Mouse (Mus musculus) small intestine, adult 2 months (tissue): ENCODE data around the gene Zfp229. TPM values are rescaled to one million over a fixed set of nuclear protein-coding genes. Genes with fewer than 3 reads are reported as not detected.

Source experiments
- polyA plus RNA-seq: library from polyadenylated mRNA; depleted of rRNA; stranded (reverse); fragments of >200 nt; gene quantifications from 2 replicates; pipeline ENCODE4 v1.2.3, GENCODE M21; 2012; rRNA removed

Zfp229 gene
- polyA plus RNA-seq, 1 experiment = 0.37 TPM

Other genes starting within 250 kb of the Zfp229 start
- 2.5 and 2.6 TPM in 2 replicates for gene Zfp53, start 241.8 kb upstream of the Zfp229 start, polyA plus RNA-seq
- gene Zfp52, start 195.3 kb upstream of the Zfp229 start, polyA plus RNA-seq = 0.05 TPM in 1 of 2 replicates, not detected in the other
- gene Zfp948, start 163.8 kb upstream of the Zfp229 start, polyA plus RNA-seq = 0.20 and 0.60 TPM in 2 replicates
- 0.11 and 0.28 TPM in 2 replicates for gene Zfp983, start 80.2 kb upstream of the Zfp229 start, polyA plus RNA-seq
- gene Gm10226, start 38.9 kb upstream of the Zfp229 start, polyA plus RNA-seq = not detected in 2 replicates
- gene Zfp760, start 23.1 kb upstream of the Zfp229 start, polyA plus RNA-seq = 0.08 and 0.20 TPM in 2 replicates
- gene Zfp820, start 115.0 kb downstream of the Zfp229 start, polyA plus RNA-seq = 0.03 TPM in 1 of 2 replicates, not detected in the other
- gene Zfp995, start 179.1 kb downstream of the Zfp229 start, polyA plus RNA-seq = 0.14 and 0.74 TPM in 2 replicates
- gene Zfp942, start 231.7 kb downstream of the Zfp229 start, polyA plus RNA-seq = 0.55 and 0.91 TPM in 2 replicates
- 0.99 and 1.6 TPM in 2 replicates for gene Zfp943, start 231.8 kb downstream of the Zfp229 start, polyA plus RNA-seq